Comparison of ENCODE assay signal across 8 mouse cellular contexts in the genomic region with DNA sequence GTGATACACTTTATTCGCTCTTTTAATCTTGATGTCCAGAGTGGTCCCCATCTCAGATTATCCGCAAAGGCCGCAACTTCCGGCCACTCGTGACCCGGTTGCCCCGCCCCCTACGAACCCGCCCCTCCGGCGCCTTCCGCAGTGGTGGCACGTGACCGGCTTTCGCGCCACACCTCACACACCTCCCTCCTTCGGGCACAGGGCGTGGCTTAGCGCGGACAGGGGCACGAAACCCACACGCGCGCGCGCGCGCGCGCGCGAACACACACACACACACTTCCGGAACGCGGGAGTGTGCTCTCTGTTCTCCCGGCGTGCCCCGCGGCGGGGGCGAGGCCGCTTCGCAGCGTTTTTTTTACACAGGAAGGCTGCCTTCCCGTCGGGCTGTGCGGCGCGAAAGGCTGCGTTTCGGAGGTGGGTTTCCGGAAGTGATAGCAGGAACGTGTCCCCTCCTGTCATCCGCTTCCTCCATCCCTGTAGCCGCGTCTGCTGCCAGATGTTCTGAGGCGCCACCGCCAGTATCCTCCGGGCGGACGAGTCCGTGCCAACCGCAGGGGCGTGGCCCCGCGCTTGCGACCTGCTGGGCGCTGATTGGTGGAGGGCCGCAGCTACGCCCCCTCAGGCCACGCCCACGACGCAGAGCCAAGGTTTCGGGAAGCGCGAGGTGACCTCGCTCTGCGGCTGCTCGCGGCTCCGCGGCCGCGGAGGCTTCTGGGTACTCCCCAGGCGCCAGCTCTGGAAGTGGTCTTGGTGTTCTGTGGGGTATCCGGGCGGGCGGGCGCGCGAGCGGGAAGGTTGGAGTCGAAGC. TPM values are rescaled to one million over a fixed set of nuclear protein-coding genes. Genes with fewer than 3 reads are reported as not detected.
DNase-seq lines count a peak whose midpoint lies in the region; ATAC-seq lines count a peak whose summit lies in the region.

A gene (minus strand): TSS at position 487 of the 808 bp plus-strand sequence.

- DNase-seq in adipocyte (ENCODE audit: low spot score) = peak; percentile 99
- peak; percentile 98 for DNase-seq in embryo, embryonic 10 days (ENCODE audit: low spot score)
- peak; percentile 98 for DNase-seq in gastrocnemius, postnatal 10 days
- DNase-seq in induced T-regulatory cell, adult 2 months (ENCODE audit: low read depth) = peak; percentile 99
- peak; percentile 95 to 96 for DNase-seq in left cerebral cortex, adult 9 months (ENCODE audit: low spot score in 2 of 2)
- DNase-seq in right cerebral cortex, postnatal 14 days = peak; percentile 95
- DNase-seq in urinary bladder, postnatal 36 days (ENCODE audit: low spot score in 2 of 2) = peak; percentile 96

- ATAC-seq in megakaryocyte progenitor cell, adult 5-6 weeks (replicated peaks; ENCODE audit: poor library complexity) = peak; percentile 85

RNA-seq across cellular contexts. Expression of the gene that starts here (rescaled TPM):
- 10 to 100 TPM; 21.0 to 25.2 TPM for total RNA-seq in gastrocnemius, postnatal 10 days (2021)
- total RNA-seq in megakaryocyte progenitor cell, adult 5-6 weeks (2015) = 21.8 and 26.4 TPM in 2 replicates
- 29.5 and 32.9 TPM in 2 replicates for total RNA-seq in megakaryocyte progenitor cell, adult 5-6 weeks (2017)

Comparison
In these comparisons a context has a peak if more than half of its experiments do, and no peak if none do; other contexts are left out.
1. Peak in every context shown above with its lines: DNase-seq and ATAC-seq.